Mouse (Mus musculus) adrenal gland, adult (tissue): ENCODE measurements around the gene Spsb1.

Source experiments
- DNase-seq, 2 experiments: peaks; one replicate each; pipeline ENCODE4 v3.0.0; 2022 to 2023; ENCODE audit warnings: low spot score in 1 of 2; ENCODE audit not compliant: inconsistent age in 2 of 2

Spsb1 gene

GRCm38 (mm10) chr4:149863522-149863921, 91.3 kb downstream of the Spsb1 start:
- peak in 1 of 2 experiments; percentile 78 for DNase-seq

DNA sequence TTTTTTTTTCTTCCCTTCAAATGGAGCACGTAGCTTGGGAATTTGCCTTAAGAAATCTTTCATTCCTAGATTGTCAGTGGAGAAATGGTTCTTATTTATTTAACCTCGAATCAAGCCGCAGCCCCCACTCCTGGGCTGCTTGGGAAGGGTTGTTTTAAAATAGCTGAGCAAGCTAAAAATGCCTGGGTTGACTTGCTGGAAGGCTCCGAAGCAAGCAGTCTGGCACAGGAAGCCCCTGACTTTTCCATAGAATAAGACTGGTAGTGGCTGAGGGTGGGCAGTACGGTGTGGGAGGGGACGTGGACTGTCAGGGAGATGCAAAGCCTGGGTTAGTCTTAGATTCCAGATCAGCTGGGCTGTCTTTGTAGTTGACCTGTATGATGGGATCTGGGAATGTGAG, 94.5 kb downstream of the Spsb1 start:
- DNase-seq = no peak

DNA sequence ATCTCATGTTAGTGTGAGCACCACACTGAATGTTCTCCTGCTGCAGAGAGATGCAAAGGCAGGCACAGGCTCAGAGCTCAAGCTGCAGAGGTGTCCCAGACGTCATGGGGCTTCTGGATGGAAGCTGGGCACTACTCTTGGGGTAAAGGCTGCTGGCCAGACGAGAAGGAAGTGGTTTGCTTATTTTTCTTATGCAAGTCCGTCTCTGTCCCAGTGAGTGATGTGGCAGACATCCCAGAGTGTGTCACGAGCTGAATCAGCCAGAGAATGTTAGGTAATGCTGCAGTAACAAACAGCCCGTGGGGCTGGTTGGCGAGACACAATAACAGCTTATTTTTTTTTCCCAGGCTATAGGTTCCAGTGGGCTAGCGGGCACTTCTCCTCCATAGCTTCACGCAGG, 96.3 kb downstream of the Spsb1 start:
- peak in 1 of 2 experiments; percentile 66 for DNase-seq

GRCm38 (mm10) chr4:149858097-149858496, 96.7 kb downstream of the Spsb1 start:
- DNase-seq = no peak

DNA sequence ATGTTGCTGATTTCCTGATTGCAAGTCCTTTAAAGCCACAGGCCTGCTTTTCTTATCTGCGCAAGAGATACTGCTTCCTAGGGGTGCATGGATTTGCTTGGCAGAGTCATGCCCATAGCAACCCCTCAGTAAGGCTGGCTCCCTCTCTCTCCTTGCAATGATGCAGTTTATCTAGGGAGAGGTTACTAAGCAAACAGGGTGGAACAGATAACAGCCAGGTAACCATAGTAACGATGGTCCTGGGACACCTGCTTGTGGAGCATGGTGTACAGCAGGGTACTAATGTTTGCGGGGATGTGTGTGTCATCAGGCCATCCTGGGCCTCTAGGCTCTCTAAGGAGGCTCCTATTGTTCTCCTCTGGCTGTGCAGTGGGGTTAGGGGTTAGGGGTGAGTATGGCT, 97.2 kb downstream of the Spsb1 start:
- DNase-seq = no peak

GRCm38 (mm10) chr4:149855892-149856807, 98.7 kb downstream of the Spsb1 start:
- peak in 1 of 2 experiments; percentile 58 for DNase-seq

DNA sequence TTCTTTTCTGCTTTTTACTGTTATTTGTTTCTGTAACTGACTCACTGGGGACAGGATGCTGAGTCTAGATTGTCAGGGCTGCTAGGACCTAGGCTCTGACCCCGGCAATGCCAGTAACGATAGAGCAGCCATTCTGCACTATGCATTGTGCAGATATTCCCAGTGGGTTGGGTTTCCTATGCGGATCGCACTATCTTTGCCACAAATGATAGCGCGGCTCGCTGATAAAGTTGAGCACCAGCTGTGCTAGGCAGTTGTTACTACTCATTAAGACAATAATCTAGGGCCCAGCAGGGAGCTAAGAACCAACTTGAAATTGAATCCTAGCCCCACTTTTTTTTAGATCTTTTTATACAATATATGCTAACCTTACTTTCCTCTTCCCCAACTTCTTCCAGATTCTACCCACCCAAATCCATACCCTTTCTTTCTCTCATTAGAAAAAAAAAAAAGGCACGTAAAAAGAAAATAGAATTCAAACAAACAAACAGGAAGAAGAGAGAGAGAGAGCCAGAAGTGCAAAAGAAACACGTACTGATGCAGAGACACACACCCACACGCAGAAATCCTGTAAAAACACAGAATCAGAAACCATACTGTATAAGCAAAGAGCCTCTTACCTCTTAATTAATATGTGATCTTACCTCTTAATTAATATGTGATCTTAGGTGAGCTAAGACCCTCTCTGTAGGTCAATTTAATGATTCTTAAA, 99.5 kb downstream of the Spsb1 start:
- DNase-seq = no peak

GRCm38 (mm10) chr4:149854770-149855169, 100.1 kb downstream of the Spsb1 start:
- no peak for DNase-seq

- DNase-seq = peak; percentile 71 to 79
These were observed 100.5 kb downstream of the Spsb1 start for GRCm38 (mm10) chr4:149854301-149854708.

GRCm38 (mm10) chr4:149853698-149854284, 101.1 kb downstream of the Spsb1 start:
- DNase-seq = no peak

DNA sequence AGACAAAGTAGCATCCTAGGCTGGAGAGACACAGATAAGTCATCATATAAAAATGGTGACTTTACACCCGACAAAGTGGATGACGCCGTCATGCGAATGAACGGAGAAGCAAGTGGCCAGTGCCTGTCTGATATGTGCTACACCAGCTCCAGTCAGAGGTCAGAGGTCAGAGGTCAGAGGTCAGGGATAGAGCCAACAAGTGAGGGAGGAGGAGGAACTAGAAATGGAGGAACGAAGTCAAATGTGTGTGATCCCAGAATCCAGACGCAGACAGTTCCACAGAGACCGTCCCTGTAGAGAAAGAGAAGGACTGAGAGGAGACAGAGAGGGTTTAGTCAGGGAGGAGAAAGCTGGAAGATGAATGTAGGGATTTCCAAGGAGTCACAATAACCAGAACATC, 103.3 kb downstream of the Spsb1 start:
- DNase-seq = no peak

DNA sequence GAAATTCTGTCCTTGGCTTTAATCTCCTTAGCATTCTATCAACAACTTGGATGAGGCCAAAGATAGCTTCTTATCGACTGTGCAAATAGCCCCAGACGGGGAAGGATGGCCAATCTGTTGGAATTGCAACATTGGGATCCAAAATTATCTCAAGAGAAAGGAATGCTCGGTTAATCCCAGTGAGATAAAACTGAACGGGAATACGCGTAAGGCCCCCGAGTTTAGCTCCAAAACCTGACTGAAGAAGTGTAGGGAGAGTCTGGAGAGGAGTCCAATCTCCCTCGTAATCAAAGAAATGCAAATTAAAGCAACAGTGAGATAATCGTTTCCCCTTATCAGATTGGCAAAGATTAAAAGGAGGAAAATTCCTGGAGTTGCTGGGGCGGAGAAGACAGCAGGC, 104.2 kb downstream of the Spsb1 start:
- peak in 1 of 2 experiments; percentile 60 for DNase-seq

GRCm38 (mm10) chr4:149850045-149850444, 104.8 kb downstream of the Spsb1 start:
- no peak for DNase-seq

- DNase-seq = peak in 1 of 2 experiments; percentile 63
These were observed 105.8 kb downstream of the Spsb1 start for GRCm38 (mm10) chr4:149849035-149849434.

GRCm38 (mm10) chr4:149846861-149847631, 107.8 kb downstream of the Spsb1 start:
- peak in 1 of 2 experiments; percentile 56 for DNase-seq
